Mouse (Mus musculus) CH12.LX (cell line): ENCODE data around the gene Notch1. TPM values are rescaled to one million over a fixed set of nuclear protein-coding genes. Genes with fewer than 3 reads are reported as not detected.

Experiments used
- DNase-seq: peaks from one replicate; pipeline ENCODE4 v3.0.0-alpha.2; 2013; ENCODE audit errors: extremely low read depth
- H3K27ac ChIP-seq: 2 replicates; pipeline ENCODE4 v1.5.1; 2012; ENCODE audit warnings: low read depth, mild to moderate bottlenecking, control low read depth, moderate library complexity; ENCODE audit not compliant: insufficient read depth
- H3K27me3 ChIP-seq: replicated peaks from 2 replicates; pipeline ENCODE3; 2012; ENCODE audit warnings: inconsistent platforms
- H3K36me3 ChIP-seq, 2 experiments: replicated peaks in 1 of 2; 2 replicates each; pipeline versions ENCODE3 to v1.6.1; 2012; ENCODE audit warnings: inconsistent platforms in 1 of 2, low read length in 1 of 2, mild to moderate bottlenecking in 1 of 2, mixed read lengths in 1 of 2, moderate library complexity in 1 of 2; ENCODE audit not compliant: control insufficient read depth in 1 of 2, insufficient read depth in 1 of 2
- H3K4me1 ChIP-seq, 2 experiments: 2 replicates each; pipeline ENCODE4 v1.6.1; 2012; ENCODE audit warnings: inconsistent platforms in 1 of 2, moderate library complexity in 1 of 2; ENCODE audit not compliant: insufficient read depth in 2 of 2, control insufficient read depth in 1 of 2
- H3K4me2 ChIP-seq: 2 replicates; pipeline ENCODE4 v1.6.1; 2012; ENCODE audit warnings: low read depth, mild to moderate bottlenecking, control low read depth; ENCODE audit not compliant: poor library complexity, insufficient read depth, severe bottlenecking
- H3K4me3 ChIP-seq, 3 experiments: fragments of 150-350 bp in 1 of 3; sonication (generic) in 1 of 3; replicated peaks in 1 of 3; 2 replicates each; pipeline versions ENCODE3 to v1.5.1; 2011 to 2012; ENCODE audit warnings: low read depth in 2 of 3, low read length in 2 of 3, mild to moderate bottlenecking in 2 of 3, moderate library complexity in 2 of 3, control low read depth in 1 of 3, improper control_type of control experiment in 1 of 3, inconsistent platforms in 1 of 3, mixed read lengths in 1 of 3; ENCODE audit not compliant: poor library complexity in 1 of 3
- H3K79me2 ChIP-seq: replicated peaks from 2 replicates; pipeline ENCODE4 v1.6.1; 2012; ENCODE audit warnings: mild to moderate bottlenecking, moderate library complexity; ENCODE audit not compliant: control insufficient read depth, poor library complexity, insufficient read depth, severe bottlenecking; ENCODE audit errors: extremely low read depth
- H3K9ac ChIP-seq: 2 replicates; pipeline ENCODE4 v1.6.1; 2012; ENCODE audit warnings: low read depth, mild to moderate bottlenecking, control low read depth, moderate library complexity; ENCODE audit not compliant: insufficient read depth
- H3K9me3 ChIP-seq: replicated peaks from 2 replicates; pipeline ENCODE3; 2012; ENCODE audit warnings: low read length, inconsistent platforms, mixed read lengths
- CHD1 ChIP-seq: IDR thresholded peaks from 2 replicates; pipeline ENCODE4 v1.6.1; 2012; ENCODE audit warnings: low read depth, low read length, improper control_type of control experiment, inconsistent platforms
- CHD2 ChIP-seq: IDR thresholded peaks from 2 replicates; pipeline ENCODE4 v1.6.1; 2011; ENCODE audit warnings: low read length, improper control_type of control experiment
- E2F4 ChIP-seq: IDR thresholded peaks from 2 replicates; pipeline ENCODE4 v1.6.1; 2011; ENCODE audit warnings: low read depth, low read length, improper control_type of control experiment; ENCODE audit not compliant: insufficient replicate concordance
- EP300 ChIP-seq: IDR thresholded peaks from 2 replicates; pipeline ENCODE4 v1.6.1; 2011; ENCODE audit warnings: low read length, improper control_type of control experiment
- GABPA ChIP-seq: IDR thresholded peaks from 2 replicates; pipeline ENCODE4 v1.6.1; 2012; ENCODE audit warnings: low read depth, low read length, improper control_type of control experiment, inconsistent platforms; ENCODE audit not compliant: insufficient replicate concordance
- HCFC1 ChIP-seq: IDR thresholded peaks from 2 replicates; pipeline ENCODE4 v1.6.1; 2012; ENCODE audit warnings: low read depth, mild to moderate bottlenecking, inconsistent platforms, low read length, improper control_type of control experiment
- MEF2A ChIP-seq: IDR thresholded peaks from 2 replicates; pipeline ENCODE4 v1.6.1; 2014; ENCODE audit warnings: low read depth, mild to moderate bottlenecking, inconsistent platforms, low read length, improper control_type of control experiment, borderline replicate concordance
- POLR2A ChIP-seq: IDR thresholded peaks from 2 replicates; pipeline ENCODE4 v1.6.1; 2011; ENCODE audit warnings: low read depth, mild to moderate bottlenecking, improper control_type of control experiment, low read length
- RCOR1 ChIP-seq: conservative IDR thresholded peaks from 2 replicates; pipeline ENCODE4 v1.6.1; 2012; ENCODE audit warnings: low read depth, mild to moderate bottlenecking, inconsistent platforms, low read length, improper control_type of control experiment
- SIN3A ChIP-seq: IDR thresholded peaks from 2 replicates; pipeline ENCODE4 v1.6.1; 2012; ENCODE audit warnings: low read length, improper control_type of control experiment, inconsistent platforms
- SMC3 ChIP-seq: IDR thresholded peaks from 2 replicates; pipeline ENCODE4 v1.6.1; 2011; ENCODE audit warnings: low read depth, low read length, improper control_type of control experiment
- TCF12 ChIP-seq: IDR thresholded peaks from 2 replicates; pipeline ENCODE4 v1.6.1; 2014; ENCODE audit warnings: low read depth, mild to moderate bottlenecking, inconsistent platforms, low read length, improper control_type of control experiment
- USF1 ChIP-seq: IDR thresholded peaks from 2 replicates; pipeline ENCODE4 v1.6.1; 2014; ENCODE audit warnings: low read depth, mild to moderate bottlenecking, inconsistent platforms, low read length, improper control_type of control experiment
- ZMIZ1 ChIP-seq: IDR thresholded peaks from 2 replicates; pipeline ENCODE4 v1.6.1; 2012; ENCODE audit warnings: low read depth, mild to moderate bottlenecking, inconsistent platforms, low read length, improper control_type of control experiment
- dilution Hi-C: fragments of 300-500 bp; cut with MboI; formaldehyde crosslinking; loops from 2 replicates; pipeline ENCODE4 v1.14.3; 2020; ENCODE audit warnings: low sequenced_read_pairs; ENCODE audit not compliant: extremely low pct_unique_long_range_greater_than_20kb, extremely low pct_ligation_motif_present
- in situ Hi-C: fragments of 300-500 bp; cut with MboI; formaldehyde crosslinking; loops from 3 replicates; pipeline ENCODE4 v1.14.3; 2019; ENCODE audit warnings: low sequenced_read_pairs, low pct_ligation_motif_present, low pct_unique_long_range_greater_than_20kb, mixed read lengths
- polyA plus RNA-seq: library from polyadenylated mRNA; unstranded; fragments of >175 nt; gene quantifications from 2 replicates; pipeline ENCODE4 v1.2.1, GENCODE M21; 2012; ENCODE audit warnings: low read depth; ENCODE audit not compliant: insufficient read length
- total RNA-seq, 2 experiments: library from RNA; depleted of rRNA; stranded (reverse); fragments of 300-350 nt in 1 of 2; fragments of >200 nt in 1 of 2; gene quantifications; 2 replicates each; pipeline ENCODE4 v1.2.3; 2012 to 2014

Notch1 gene
- total and polyA plus RNA-seq, 3 experiments = 0.98 to 13.1 (median 3.8) TPM

GRCm38 (mm10) chr2:26501651-26502141 is 14.8 kb downstream of the Notch1 start:
- Histone ChIP-seq H3K36me3 (peaks cover 16 to 40% of the 10 kb centered on the region in 2 experiments), H3K4me1 (peaks cover 28 to 44% of the 10 kb centered on the region in 2 experiments), H3K4me3 (peak overlapping the region in 2 of 3 experiments; percentile 77 to 89), H3K9ac (peak overlapping the region; percentile 78; the same call in 1 of the 2 replicates), H3K27ac (no peak overlapping the region), H3K4me2 (peak overlapping the region; percentile 70), H3K79me2 (peaks cover 22% of the 10 kb centered on the region), H3K9me3 (no peaks in the 10 kb centered on the region)
- no peak for DNase-seq
- dilution Hi-C loops = no loop called here
- no peak for TF ChIP-seq GABPA
- no peak for TF ChIP-seq POLR2A
- no peak for TF ChIP-seq ZMIZ1
- no peak for TF ChIP-seq MEF2A
- TF ChIP-seq TCF12 = no peak
- no peak for TF ChIP-seq SMC3
- TF ChIP-seq EP300 = no peak
- TF ChIP-seq E2F4 = no peak
- no peak for TF ChIP-seq CHD1
- TF ChIP-seq, all 38 proteins: peak for 0
- peaks cover 20% of the 10 kb centered on the region for H3K27me3 ChIP-seq
- in situ Hi-C loops = no loop called here

GRCm38 (mm10) chr2:26500599-26501370 is 15.7 kb downstream of the Notch1 start:
- Histone ChIP-seq H3K9ac (no peak overlapping the region), H3K36me3 (peaks cover 16 to 48% of the 10 kb centered on the region in 2 experiments), H3K4me3 (no peak overlapping the region), H3K4me1 (peaks cover 19 to 35% of the 10 kb centered on the region in 2 experiments), H3K27me3 (peaks cover 20% of the 10 kb centered on the region), H3K27ac (no peak overlapping the region), H3K4me2 (no peak overlapping the region), H3K79me2 (peaks cover 25% of the 10 kb centered on the region), H3K9me3 (no peaks in the 10 kb centered on the region)
- dilution Hi-C loops (no loop called here), in situ Hi-C loops (no loop called here)
- TF ChIP-seq CHD2 (no peak), SMC3 (no peak), USF1 (no peak), HCFC1 (no peak), SIN3A (no peak), RCOR1 (no peak)
- no peak for DNase-seq
